Mouse (Mus musculus): ENCODE measurements around the gene Gm19935. TPM values are rescaled to one million over a fixed set of nuclear protein-coding genes. Genes with fewer than 3 reads are reported as not detected.

The Gm19935 gene
- polyA plus RNA-seq, 1 experiment from 2014 or later: 0.12 TPM

DNA sequence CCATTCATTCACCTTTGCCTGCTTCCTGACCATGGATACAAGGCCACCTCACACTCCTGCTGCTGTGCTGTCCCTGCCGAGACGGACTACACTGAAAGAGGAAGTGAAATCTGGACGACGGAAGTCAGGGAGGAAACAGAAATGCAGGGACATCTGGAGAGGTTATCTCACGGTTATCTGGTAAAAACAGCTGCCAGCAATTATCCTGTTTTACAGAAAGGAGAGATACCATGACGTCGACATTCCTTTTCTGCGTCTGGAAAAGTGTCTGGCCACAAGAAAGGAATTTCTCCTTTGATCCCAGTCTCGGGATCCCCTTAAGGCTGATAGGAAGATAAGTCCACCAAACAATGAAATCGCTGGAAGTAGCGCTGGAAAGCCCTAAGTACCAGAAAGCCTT, 5.2 kb upstream of the Gm19935 start:
- WGBS: 31% methylated on average over 11 of the region's 11 CpGs

DNA sequence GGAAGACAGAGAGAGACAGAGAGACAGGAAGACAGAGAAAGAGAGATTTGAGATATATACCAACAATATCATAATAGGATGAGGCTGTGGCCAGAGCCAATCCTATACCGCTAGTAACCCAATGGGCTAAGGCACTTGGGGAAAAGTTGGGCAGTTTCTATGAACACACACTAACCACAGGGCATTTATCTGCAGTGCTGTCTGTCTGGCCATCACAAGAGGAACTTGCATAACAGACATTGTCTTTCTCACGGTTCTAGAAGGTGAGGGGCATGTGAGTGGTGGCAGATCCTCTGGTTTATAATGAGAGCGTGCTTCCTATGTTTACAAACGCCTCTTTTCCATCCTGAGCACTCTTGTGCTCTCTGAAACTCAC, 3.1 kb upstream of the Gm19935 start:
- no peaks in the 10 kb centered on the region for H3K27me3 ChIP-seq (ENCODE audit: insufficient read depth, low read length)
- no peak for ATAC-seq (replicated peaks; ENCODE audit: low FRiP score, low read depth)
- H3K27ac ChIP-seq: no peak overlapping the region
- no peak for TF ChIP-seq CTCF (IDR thresholded peaks at IDR 0.05; ENCODE audit: low read depth)
- 91% methylated on average over 4 of the region's 4 CpGs for WGBS
- H3K9me3 ChIP-seq (replicated peaks; ENCODE audit: low read length): no peaks in the 10 kb centered on the region
- H3K4me1 ChIP-seq (replicated peaks; ENCODE audit: insufficient read depth, low read length): no peaks in the 10 kb centered on the region; the same call in 1 of the 2 replicates
- H3K9ac ChIP-seq (ENCODE audit: low read depth, low read length): no peak overlapping the region
- H3K4me2 ChIP-seq (ENCODE audit: low read length): no peak overlapping the region
- H3K36me3 ChIP-seq (ENCODE audit: insufficient read depth, low read length): no peaks in the 10 kb centered on the region
- DNase-seq (ENCODE audit: low spot score): no peak
- no peak overlapping the region for H3K4me3 ChIP-seq (replicated peaks; ENCODE audit: low read depth, low read length)

More for the DNA sequence above, 5.2 kb upstream of the Gm19935 start:
- Histone ChIP-seq H3K9ac (ENCODE audit: low read depth, low read length) (no peak overlapping the region), H3K4me2 (ENCODE audit: low read length) (no peak overlapping the region), H3K27ac (no peak overlapping the region), H3K9me3 (replicated peaks; ENCODE audit: low read length) (no peaks in the 10 kb centered on the region), H3K27me3 (ENCODE audit: insufficient read depth, low read length) (no peaks in the 10 kb centered on the region), H3K36me3 (ENCODE audit: insufficient read depth, low read length) (no peaks in the 10 kb centered on the region), H3K4me1 (replicated peaks; ENCODE audit: insufficient read depth, low read length) (no peaks in the 10 kb centered on the region), H3K4me3 (replicated peaks; ENCODE audit: low read depth, low read length) (no peak overlapping the region)
- no peak for TF ChIP-seq CTCF (IDR thresholded peaks at IDR 0.05; ENCODE audit: low read depth)
- no peak for ATAC-seq (replicated peaks; ENCODE audit: low FRiP score, low read depth)
- peak; percentile 40 for DNase-seq (ENCODE audit: low spot score)

DNA sequence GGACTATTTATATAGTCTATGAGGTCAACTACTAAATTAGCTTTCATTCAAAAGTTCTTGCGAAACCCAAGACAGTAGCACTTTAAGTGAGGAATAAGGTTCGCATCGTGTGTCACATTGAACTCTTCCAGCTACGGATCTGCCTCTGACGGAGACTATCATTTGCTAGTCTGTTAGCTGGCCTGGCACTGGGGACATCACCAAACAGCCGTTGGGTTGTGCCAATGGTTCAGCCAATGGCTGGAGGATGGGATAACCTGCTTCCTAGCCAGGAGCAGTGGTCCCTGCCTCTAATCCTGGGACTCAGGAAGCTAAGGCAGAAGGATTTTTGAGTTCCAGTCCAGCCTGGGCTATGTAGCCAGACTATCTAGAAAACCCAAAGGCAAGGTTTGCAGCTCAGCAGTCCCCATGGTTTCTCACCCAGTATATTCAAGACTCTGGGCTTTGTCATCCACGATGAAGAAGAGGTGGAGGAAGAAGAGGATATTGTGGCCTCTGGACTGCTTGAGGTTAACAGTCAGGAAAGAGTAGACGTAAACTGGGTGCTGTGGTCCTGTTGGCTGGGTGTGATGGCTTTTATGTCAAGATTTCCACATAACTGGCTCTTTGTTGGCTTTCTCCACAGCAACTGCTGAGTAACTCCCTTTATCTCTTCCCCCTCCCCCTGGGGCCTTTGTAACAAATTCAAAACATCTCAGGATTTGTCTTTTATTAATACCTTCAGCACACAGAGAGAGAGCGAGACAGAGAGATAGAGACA, 2.5 kb upstream of the Gm19935 start:
- no peak for ATAC-seq (replicated peaks; ENCODE audit: low FRiP score, low read depth)
- 88% methylated on average over 9 of the region's 9 CpGs for WGBS
- no peak overlapping the region for H3K27ac ChIP-seq

DNA sequence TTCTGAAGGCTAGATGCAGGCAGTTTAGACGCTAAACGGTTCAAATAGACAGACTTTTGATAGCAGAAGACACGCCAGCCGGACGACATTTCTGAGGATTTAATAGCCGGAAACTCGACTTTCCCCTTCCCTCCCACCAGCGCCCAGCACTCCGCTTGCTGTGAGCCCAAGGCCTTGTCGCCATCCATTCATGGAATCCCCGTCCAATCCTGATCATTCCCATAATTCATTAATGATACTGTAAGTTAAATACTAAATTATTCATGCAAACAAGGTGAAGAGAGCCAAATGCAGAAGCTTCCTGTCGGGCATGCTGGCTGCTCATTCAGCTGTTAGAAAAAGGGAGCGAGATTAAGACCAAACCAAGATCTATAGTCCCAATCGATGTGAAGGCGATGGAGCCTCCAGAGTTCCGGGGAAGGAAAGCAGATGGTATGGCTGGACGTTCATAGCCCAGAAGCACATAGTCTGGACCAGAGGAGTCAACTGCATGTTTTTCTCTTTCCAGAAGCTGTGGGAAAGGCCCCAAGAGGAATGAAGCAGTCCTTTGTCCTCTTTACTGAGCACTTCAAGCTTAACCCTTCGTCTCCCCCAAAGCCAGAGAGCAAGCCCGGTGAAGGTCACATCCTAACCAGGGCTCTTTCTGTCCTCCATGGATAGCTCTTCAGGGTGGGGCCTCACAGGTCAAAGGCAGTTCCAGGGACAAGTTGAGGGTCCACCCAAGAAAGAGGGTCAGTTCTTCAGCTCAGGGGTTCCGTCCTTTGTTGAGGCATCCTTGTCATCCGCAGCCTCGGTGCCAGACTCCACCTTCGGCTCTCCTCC, 921 bp downstream of the Gm19935 start:
- DNase-seq (ENCODE audit: low spot score): peak; percentile 9
- whole genome bisulfite sequencing: 67% methylated on average over 23 of the region's 23 CpGs
- no peak overlapping the region for H3K9ac ChIP-seq (ENCODE audit: low read depth, low read length)
- H3K27me3 ChIP-seq (ENCODE audit: insufficient read depth, low read length): no peaks in the 10 kb centered on the region
- no peaks in the 10 kb centered on the region; the same call in 1 of the 2 replicates for H3K4me1 ChIP-seq (replicated peaks; ENCODE audit: insufficient read depth, low read length)
- no peak for TF ChIP-seq CTCF (IDR thresholded peaks at IDR 0.05; ENCODE audit: low read depth)
- no peak overlapping the region for H3K27ac ChIP-seq
- no peak overlapping the region for H3K4me2 ChIP-seq (ENCODE audit: low read length)
- H3K9me3 ChIP-seq (replicated peaks; ENCODE audit: low read length): no peaks in the 10 kb centered on the region
- no peaks in the 10 kb centered on the region for H3K36me3 ChIP-seq (ENCODE audit: insufficient read depth, low read length)
- no peak overlapping the region for H3K4me3 ChIP-seq (replicated peaks; ENCODE audit: low read depth, low read length)
- no peak for ATAC-seq (replicated peaks; ENCODE audit: low FRiP score, low read depth)

More for the DNA sequence above, 2.5 kb upstream of the Gm19935 start:
- Histone ChIP-seq H3K36me3 (ENCODE audit: insufficient read depth, low read length) (no peaks in the 10 kb centered on the region), H3K4me1 (replicated peaks; ENCODE audit: insufficient read depth, low read length) (no peaks in the 10 kb centered on the region; the same call in 1 of the 2 replicates), H3K9me3 (replicated peaks; ENCODE audit: low read length) (no peaks in the 10 kb centered on the region), H3K9ac (ENCODE audit: low read depth, low read length) (no peak overlapping the region), H3K4me3 (replicated peaks; ENCODE audit: low read depth, low read length) (no peak overlapping the region), H3K4me2 (ENCODE audit: low read length) (no peak overlapping the region), H3K27me3 (ENCODE audit: insufficient read depth, low read length) (no peaks in the 10 kb centered on the region)
- DNase-seq (ENCODE audit: low spot score): no peak
- TF ChIP-seq CTCF (IDR thresholded peaks at IDR 0.05; ENCODE audit: low read depth): no peak

DNA sequence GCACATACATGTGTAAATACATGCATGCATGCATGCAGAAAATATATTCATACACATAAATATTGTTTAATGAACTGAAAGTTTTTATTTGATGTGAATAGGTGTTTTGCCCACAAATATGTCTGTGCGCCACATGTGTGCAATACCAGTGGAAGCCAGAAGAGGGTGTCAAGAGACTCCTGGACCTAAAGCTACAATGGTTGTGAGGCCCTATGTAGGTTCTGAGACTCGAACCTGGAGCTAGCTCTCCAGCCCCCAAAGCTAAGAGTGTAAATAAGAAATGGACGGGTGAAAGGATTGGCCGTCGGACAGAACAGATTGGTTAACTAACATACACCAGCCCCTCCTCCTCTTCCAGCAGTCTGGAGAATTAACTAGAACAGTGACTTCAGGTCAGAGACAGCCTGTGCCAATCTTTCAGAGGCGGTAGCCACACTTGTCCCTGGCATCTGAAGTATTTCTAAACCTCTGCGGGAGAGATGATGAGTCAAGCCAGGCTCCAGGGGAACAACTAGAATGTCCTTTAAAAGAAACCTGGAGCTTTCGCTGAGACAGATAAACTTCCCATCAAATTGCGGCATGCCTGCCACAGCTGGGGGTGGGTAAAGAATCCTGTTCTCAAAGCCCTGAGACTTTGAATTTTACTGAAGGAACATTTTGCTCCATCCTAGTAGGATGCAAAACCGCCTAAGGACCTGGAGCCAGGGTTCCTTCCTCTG, 3.4 kb downstream of the Gm19935 start:
- peak; percentile 38; the same call in 1 of the 2 replicates for TF ChIP-seq CTCF (IDR thresholded peaks at IDR 0.05; ENCODE audit: low read depth)
- Histone ChIP-seq H3K4me2 (ENCODE audit: low read length) (no peak overlapping the region), H3K36me3 (ENCODE audit: insufficient read depth, low read length) (no peaks in the 10 kb centered on the region), H3K27ac (no peak overlapping the region), H3K4me3 (replicated peaks; ENCODE audit: low read depth, low read length) (no peak overlapping the region), H3K27me3 (ENCODE audit: insufficient read depth, low read length) (no peaks in the 10 kb centered on the region), H3K9ac (ENCODE audit: low read depth, low read length) (no peak overlapping the region), H3K9me3 (replicated peaks; ENCODE audit: low read length) (no peaks in the 10 kb centered on the region), H3K4me1 (replicated peaks; ENCODE audit: insufficient read depth, low read length) (no peaks in the 10 kb centered on the region; the same call in 1 of the 2 replicates)
- 90% methylated on average over 10 of the region's 10 CpGs for WGBS
- no peak for ATAC-seq (replicated peaks; ENCODE audit: low FRiP score, low read depth)
- no peak for DNase-seq (ENCODE audit: low spot score)

DNA sequence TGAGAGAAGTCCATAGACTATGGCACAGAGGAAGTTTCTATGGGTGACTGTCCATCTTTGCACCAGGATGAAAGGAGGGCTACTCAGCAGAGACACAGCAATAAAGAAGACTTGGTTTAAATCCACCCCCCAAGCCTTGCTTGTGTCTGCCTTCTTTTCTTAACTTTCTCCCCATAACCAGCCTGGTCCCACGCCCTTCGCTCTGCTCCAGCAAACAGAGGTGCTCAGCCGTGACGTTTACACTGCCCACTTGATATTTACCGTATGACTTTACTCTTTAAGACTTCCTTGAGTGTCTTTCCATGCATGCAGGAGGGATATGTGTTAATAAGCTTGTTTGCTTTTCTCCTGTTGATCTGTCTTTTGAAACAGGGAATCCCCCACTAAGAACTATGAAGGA, 17.7 kb downstream of the Gm19935 start:
- TF ChIP-seq CTCF (IDR thresholded peaks at IDR 0.05; ENCODE audit: low read depth): no peak
- Histone ChIP-seq H3K9me3 (replicated peaks; ENCODE audit: low read length) (peaks cover 9% of the 10 kb centered on the region; the same call in 1 of the 2 replicates), H3K36me3 (ENCODE audit: insufficient read depth, low read length) (no peaks in the 10 kb centered on the region), H3K4me3 (replicated peaks; ENCODE audit: low read depth, low read length) (no peak overlapping the region), H3K27me3 (ENCODE audit: insufficient read depth, low read length) (no peaks in the 10 kb centered on the region), H3K27ac (0 out of 2 replicates have a peak overlapping the region, but pooled peaks have one; percentile 6), H3K9ac (ENCODE audit: low read depth, low read length) (no peak overlapping the region), H3K4me2 (ENCODE audit: low read length) (no peak overlapping the region), H3K4me1 (replicated peaks; ENCODE audit: insufficient read depth, low read length) (peaks cover 5% of the 10 kb centered on the region; the same call in 1 of the 2 replicates)
- ATAC-seq (replicated peaks; ENCODE audit: low FRiP score, low read depth) (no peak; the same call in 1 of the 2 replicates), DNase-seq (ENCODE audit: low spot score) (peak; percentile 43)
- 52% methylated on average over 5 of the region's 5 CpGs for WGBS
